Mouse (Mus musculus): ENCODE measurements around the gene Atf6. TPM values are rescaled to one million over a fixed set of nuclear protein-coding genes. Genes with fewer than 3 reads are reported as not detected.

Atf6 gene
- total RNA-seq, 1 experiment: 33.2 TPM

DNA sequence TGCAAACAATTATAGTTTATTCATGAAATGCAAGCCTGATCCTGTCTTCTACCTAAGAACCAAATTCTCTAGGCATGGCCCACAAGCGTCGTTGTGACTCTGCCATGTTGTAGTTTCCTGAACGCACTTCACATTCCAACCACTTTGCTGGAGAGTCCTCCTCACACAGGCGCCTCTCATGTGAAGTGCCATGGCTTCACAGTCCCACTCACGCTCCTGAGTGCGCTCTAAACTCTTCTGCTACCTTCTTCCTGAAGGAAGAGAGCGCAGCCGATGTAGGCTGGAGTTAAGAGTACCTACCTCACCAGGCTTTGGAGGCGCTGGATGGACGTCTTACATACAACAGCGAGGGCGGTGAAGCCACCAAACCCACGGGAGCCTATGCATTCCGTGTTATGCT is 96.9 kb downstream of the Atf6 start:
- Histone ChIP-seq H3K4me1 (ENCODE audit: control insufficient read depth in 2 of 2, insufficient read depth in 2 of 2, low read length in 2 of 2, poor library complexity in 1 of 2) (peaks cover 0 to 1% of the 10 kb centered on the region in 2 experiments; a peak in 1 of 4 replicates), H3K4me3 (ENCODE audit: insufficient read depth in 1 of 2, low read depth in 1 of 2, low read length in 2 of 2, poor library complexity in 1 of 2, severe bottlenecking in 1 of 2) (no peak overlapping the region), H3K9ac (ENCODE audit: insufficient read depth, low read depth, low read length, poor library complexity, severe bottlenecking) (no peak overlapping the region), H3K9me3 (ENCODE audit: control insufficient read depth, insufficient read depth, low read depth, low read length) (no peaks in the 10 kb centered on the region), H3K27ac (ENCODE audit: insufficient read depth, low read depth, low read length, poor library complexity, severe bottlenecking) (no peak overlapping the region), H3K36me3 (ENCODE audit: control insufficient read depth, insufficient read depth, low read length, poor library complexity, severe bottlenecking) (peaks cover 4% of the 10 kb centered on the region; the same call in 1 of the 2 replicates)
- in situ Hi-C loops (cut with MboI; ENCODE audit: low sequenced_read_pairs in 2 of 2, unreplicated experiment in 2 of 2): no loop called here
- TF ChIP-seq ZNF384 (IDR thresholded peaks at IDR 0.05; ENCODE audit: low read depth, low read length): no peak
- TF ChIP-seq MAFK (IDR thresholded peaks at IDR 0.05; ENCODE audit: insufficient read depth, low read depth, low read length): no peak
- TF ChIP-seq HCFC1 (IDR thresholded peaks at IDR 0.05; ENCODE audit: borderline replicate concordance, insufficient read depth, low read length): no peak
- DNase-seq (ENCODE audit: low read depth, low spot score): no peak

GRCm38 (mm10) chr1:170766997-170767396 is 100.6 kb downstream of the Atf6 start:
- peaks cover 0 to under 1% of the 10 kb centered on the region in 2 experiments; a peak in 1 of 4 replicates for H3K4me1 ChIP-seq (ENCODE audit: control insufficient read depth in 2 of 2, insufficient read depth in 2 of 2, low read length in 2 of 2, poor library complexity in 1 of 2)
- no peak overlapping the region for H3K4me3 ChIP-seq (ENCODE audit: insufficient read depth in 1 of 2, low read depth in 1 of 2, low read length in 2 of 2, poor library complexity in 1 of 2, severe bottlenecking in 1 of 2)
- DNase-seq (ENCODE audit: low read depth, low spot score): no peak
- in situ Hi-C loops (cut with MboI; ENCODE audit: low sequenced_read_pairs in 2 of 2, unreplicated experiment in 2 of 2): no loop called here
- H3K9me3 ChIP-seq (ENCODE audit: control insufficient read depth, insufficient read depth, low read depth, low read length): no peaks in the 10 kb centered on the region
- TF ChIP-seq HCFC1 (IDR thresholded peaks at IDR 0.05; ENCODE audit: borderline replicate concordance, insufficient read depth, low read length) (no peak), ZC3H11A (IDR thresholded peaks at IDR 0.05; ENCODE audit: borderline replicate concordance, low read depth, low read length) (no peak)
- no peak overlapping the region for H3K9ac ChIP-seq (ENCODE audit: insufficient read depth, low read depth, low read length, poor library complexity, severe bottlenecking)
- no peak overlapping the region for H3K27ac ChIP-seq (ENCODE audit: insufficient read depth, low read depth, low read length, poor library complexity, severe bottlenecking)
- H3K36me3 ChIP-seq (ENCODE audit: control insufficient read depth, insufficient read depth, low read length, poor library complexity, severe bottlenecking): peaks cover 4% of the 10 kb centered on the region; the same call in 1 of the 2 replicates

- no peak for TF ChIP-seq ZC3H11A (IDR thresholded peaks at IDR 0.05; ENCODE audit: borderline replicate concordance, low read depth, low read length)
- TF ChIP-seq HCFC1 (IDR thresholded peaks at IDR 0.05; ENCODE audit: borderline replicate concordance, insufficient read depth, low read length): no peak
- TF ChIP-seq ZNF384 (IDR thresholded peaks at IDR 0.05; ENCODE audit: low read depth, low read length): no peak
- TF ChIP-seq CHD2 (IDR thresholded peaks at IDR 0.05; ENCODE audit: low read depth, low read length): no peak
- no peak for TF ChIP-seq MAFK (IDR thresholded peaks at IDR 0.05; ENCODE audit: insufficient read depth, low read depth, low read length)
- DNase-seq (ENCODE audit: low read depth, low spot score): no peak
- in situ Hi-C loops (cut with MboI; ENCODE audit: low sequenced_read_pairs in 2 of 2, unreplicated experiment in 2 of 2): no loop called here
- Histone ChIP-seq H3K4me1 (ENCODE audit: control insufficient read depth in 2 of 2, insufficient read depth in 2 of 2, low read length in 2 of 2, poor library complexity in 1 of 2) (no peaks in the 10 kb centered on the region), H3K9me3 (ENCODE audit: control insufficient read depth, insufficient read depth, low read depth, low read length) (no peaks in the 10 kb centered on the region), H3K27ac (ENCODE audit: insufficient read depth, low read depth, low read length, poor library complexity, severe bottlenecking) (no peak overlapping the region), H3K9ac (ENCODE audit: insufficient read depth, low read depth, low read length, poor library complexity, severe bottlenecking) (no peak overlapping the region), H3K36me3 (ENCODE audit: control insufficient read depth, insufficient read depth, low read length, poor library complexity, severe bottlenecking) (no peaks in the 10 kb centered on the region; the same call in 1 of the 2 replicates), H3K4me3 (ENCODE audit: insufficient read depth in 1 of 2, low read depth in 1 of 2, low read length in 2 of 2, poor library complexity in 1 of 2, severe bottlenecking in 1 of 2) (no peak overlapping the region)
Measured at GRCm38 (mm10) chr1:170764798-170765197, 102.8 kb downstream of the Atf6 start.

- Histone ChIP-seq H3K36me3 (ENCODE audit: control insufficient read depth, insufficient read depth, low read length, poor library complexity, severe bottlenecking) (no peaks in the 10 kb centered on the region), H3K27ac (ENCODE audit: insufficient read depth, low read depth, low read length, poor library complexity, severe bottlenecking) (no peak overlapping the region), H3K9ac (ENCODE audit: insufficient read depth, low read depth, low read length, poor library complexity, severe bottlenecking) (no peak overlapping the region), H3K4me1 (ENCODE audit: control insufficient read depth in 2 of 2, insufficient read depth in 2 of 2, low read length in 2 of 2, poor library complexity in 1 of 2) (no peaks in the 10 kb centered on the region), H3K4me3 (ENCODE audit: insufficient read depth in 1 of 2, low read depth in 1 of 2, low read length in 2 of 2, poor library complexity in 1 of 2, severe bottlenecking in 1 of 2) (no peak overlapping the region), H3K9me3 (ENCODE audit: control insufficient read depth, insufficient read depth, low read depth, low read length) (no peaks in the 10 kb centered on the region)
- in situ Hi-C loops (cut with MboI; ENCODE audit: low sequenced_read_pairs in 2 of 2, unreplicated experiment in 2 of 2): no loop called here
- DNase-seq (ENCODE audit: low read depth, low spot score): no peak
- no peak for TF ChIP-seq HCFC1 (IDR thresholded peaks at IDR 0.05; ENCODE audit: borderline replicate concordance, insufficient read depth, low read length)
- no peak for TF ChIP-seq MAFK (IDR thresholded peaks at IDR 0.05; ENCODE audit: insufficient read depth, low read depth, low read length)
- TF ChIP-seq ZC3H11A (IDR thresholded peaks at IDR 0.05; ENCODE audit: borderline replicate concordance, low read depth, low read length): no peak
- TF ChIP-seq ZNF384 (IDR thresholded peaks at IDR 0.05; ENCODE audit: low read depth, low read length): peak; percentile 52; the same call in 1 of the 2 replicates
- no peak for TF ChIP-seq CHD2 (IDR thresholded peaks at IDR 0.05; ENCODE audit: low read depth, low read length)
Measured at GRCm38 (mm10) chr1:170761634-170762033, 105.9 kb downstream of the Atf6 start.

GRCm38 (mm10) chr1:170753597-170753996 is 114.0 kb downstream of the Atf6 start:
- no peak overlapping the region for H3K4me3 ChIP-seq (ENCODE audit: insufficient read depth in 1 of 2, low read depth in 1 of 2, low read length in 2 of 2, poor library complexity in 1 of 2, severe bottlenecking in 1 of 2)
- no peaks in the 10 kb centered on the region for H3K4me1 ChIP-seq (ENCODE audit: control insufficient read depth in 2 of 2, insufficient read depth in 2 of 2, low read length in 2 of 2, poor library complexity in 1 of 2)
- in situ Hi-C loops (cut with MboI; ENCODE audit: low sequenced_read_pairs in 2 of 2, unreplicated experiment in 2 of 2): no loop called here
- TF ChIP-seq CHD2 (IDR thresholded peaks at IDR 0.05; ENCODE audit: low read depth, low read length) (no peak), HCFC1 (IDR thresholded peaks at IDR 0.05; ENCODE audit: borderline replicate concordance, insufficient read depth, low read length) (no peak), ZC3H11A (IDR thresholded peaks at IDR 0.05; ENCODE audit: borderline replicate concordance, low read depth, low read length) (no peak), ZNF384 (IDR thresholded peaks at IDR 0.05; ENCODE audit: low read depth, low read length) (no peak), MAFK (IDR thresholded peaks at IDR 0.05; ENCODE audit: insufficient read depth, low read depth, low read length) (no peak)
- no peaks in the 10 kb centered on the region for H3K9me3 ChIP-seq (ENCODE audit: control insufficient read depth, insufficient read depth, low read depth, low read length)
- H3K9ac ChIP-seq (ENCODE audit: insufficient read depth, low read depth, low read length, poor library complexity, severe bottlenecking): no peak overlapping the region
- H3K36me3 ChIP-seq (ENCODE audit: control insufficient read depth, insufficient read depth, low read length, poor library complexity, severe bottlenecking): no peaks in the 10 kb centered on the region
- H3K27ac ChIP-seq (ENCODE audit: insufficient read depth, low read depth, low read length, poor library complexity, severe bottlenecking): no peak overlapping the region
- DNase-seq (ENCODE audit: low read depth, low spot score): no peak
